Mouse (Mus musculus) cortical plate, adult 2 months (tissue): ENCODE results near the gene Senp5.

Experiments
- CTCF ChIP-seq: fragments of 200-500 bp; IDR thresholded peaks from 2 replicates; pipeline ENCODE4 v1.5.1; 2011; ENCODE audit warnings: mild to moderate bottlenecking, control low read depth, low read length; ENCODE audit not compliant: insufficient read depth; ENCODE audit errors: extremely low read depth
- POLR2A ChIP-seq: fragments of 200-500 bp; IDR thresholded peaks from 2 replicates; pipeline ENCODE4 v1.6.1; 2011; ENCODE audit warnings: mild to moderate bottlenecking, low read length, control low read depth; ENCODE audit not compliant: insufficient read depth; ENCODE audit errors: extremely low read depth

- TF ChIP-seq CTCF (no peak), POLR2A (no peak)
These were observed 68.5 kb downstream of the Senp5 start for GRCm38 (mm10) chr16:31934550-31935010.
